Mouse (Mus musculus): ENCODE results near the gene Cdk17. TPM values are rescaled to one million over a fixed set of nuclear protein-coding genes. Genes with fewer than 3 reads are reported as not detected.
A peak's percentile ranks its signal among the peaks of the same experiment; 100 is the strongest.

The Cdk17 gene
- polyA plus RNA-seq, 1 experiment from 2014 or later, result 67.8 TPM

- Histone ChIP-seq H3K4me2 (ENCODE audit: low read length) (no peak overlapping the region), H3K36me3 (ENCODE audit: control insufficient read depth, insufficient read depth, low read length) (no peaks in the 10 kb centered on the region), H3K9me3 (ENCODE audit: control insufficient read depth, low read length) (no peaks in the 10 kb centered on the region), H3K4me3 (replicated peaks; ENCODE audit: low read depth, low read length) (no peak overlapping the region), H3K27ac (replicated peaks; ENCODE audit: low read depth, low read length) (no peak overlapping the region), H3K9ac (replicated peaks; ENCODE audit: low read length) (no peak overlapping the region), H3K4me1 (ENCODE audit: control insufficient read depth, insufficient read depth, low read length) (no peaks in the 10 kb centered on the region), H3K27me3 (ENCODE audit: control insufficient read depth, insufficient read depth, low read length) (no peaks in the 10 kb centered on the region)
- ATAC-seq (ENCODE audit: low FRiP score, low TSS enrichment) (no peak), DNase-seq (no peak)
- 90% methylated on average over 9 of the region's 9 CpGs for WGBS
Measured at GRCm38 (mm10) chr10:93131865-93132566, 28.7 kb upstream of the Cdk17 start.

DNA sequence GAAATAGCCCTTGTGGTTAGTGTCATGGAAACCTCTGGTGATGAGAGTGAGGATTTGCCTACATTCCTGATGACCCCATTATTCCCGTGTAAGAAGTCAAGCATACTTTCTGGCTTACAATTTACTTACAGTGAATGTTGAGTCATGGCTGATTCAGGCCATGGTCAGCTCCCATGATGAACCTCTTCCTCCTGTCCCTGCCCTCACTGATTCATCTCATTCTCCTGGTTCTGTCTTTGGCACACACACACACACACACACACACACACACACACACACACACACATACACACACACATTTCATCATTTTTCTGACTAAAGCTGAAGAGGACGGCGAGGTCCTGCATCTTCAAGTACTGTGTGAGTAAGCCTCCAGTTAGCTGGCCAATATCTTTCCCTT lies 21.9 kb upstream of the Cdk17 start:
- Histone ChIP-seq H3K27me3 (ENCODE audit: control insufficient read depth, insufficient read depth, low read length) (no peaks in the 10 kb centered on the region), H3K27ac (replicated peaks; ENCODE audit: low read depth, low read length) (no peak overlapping the region), H3K4me1 (ENCODE audit: control insufficient read depth, insufficient read depth, low read length) (0 out of 2 replicates have a peak, but pooled peaks cover 5% of the 10 kb centered on the region), H3K36me3 (ENCODE audit: control insufficient read depth, insufficient read depth, low read length) (no peaks in the 10 kb centered on the region), H3K4me2 (ENCODE audit: low read length) (no peak overlapping the region), H3K9me3 (ENCODE audit: control insufficient read depth, low read length) (no peaks in the 10 kb centered on the region), H3K9ac (replicated peaks; ENCODE audit: low read length) (no peak overlapping the region), H3K4me3 (replicated peaks; ENCODE audit: low read depth, low read length) (no peak overlapping the region)
- WGBS, result 85% methylated on average over 3 of the region's 3 CpGs
- DNase-seq (no peak), ATAC-seq (ENCODE audit: low FRiP score, low TSS enrichment) (no peak)

- Histone ChIP-seq H3K4me2 (ENCODE audit: low read length) (no peak overlapping the region), H3K9ac (replicated peaks; ENCODE audit: low read length) (no peak overlapping the region), H3K27me3 (ENCODE audit: control insufficient read depth, insufficient read depth, low read length) (no peaks in the 10 kb centered on the region), H3K9me3 (ENCODE audit: control insufficient read depth, low read length) (no peaks in the 10 kb centered on the region), H3K4me1 (ENCODE audit: control insufficient read depth, insufficient read depth, low read length) (0 out of 2 replicates have a peak, but pooled peaks cover 6% of the 10 kb centered on the region), H3K36me3 (ENCODE audit: control insufficient read depth, insufficient read depth, low read length) (no peaks in the 10 kb centered on the region), H3K27ac (replicated peaks; ENCODE audit: low read depth, low read length) (no peak overlapping the region), H3K4me3 (replicated peaks; ENCODE audit: low read depth, low read length) (no peak overlapping the region)
- no peak for DNase-seq
- no peak for ATAC-seq (ENCODE audit: low FRiP score, low TSS enrichment)
- WGBS, result 61% methylated on average over 4 of the region's 4 CpGs
Measured at GRCm38 (mm10) chr10:93140778-93141177, 19.9 kb upstream of the Cdk17 start.

DNA sequence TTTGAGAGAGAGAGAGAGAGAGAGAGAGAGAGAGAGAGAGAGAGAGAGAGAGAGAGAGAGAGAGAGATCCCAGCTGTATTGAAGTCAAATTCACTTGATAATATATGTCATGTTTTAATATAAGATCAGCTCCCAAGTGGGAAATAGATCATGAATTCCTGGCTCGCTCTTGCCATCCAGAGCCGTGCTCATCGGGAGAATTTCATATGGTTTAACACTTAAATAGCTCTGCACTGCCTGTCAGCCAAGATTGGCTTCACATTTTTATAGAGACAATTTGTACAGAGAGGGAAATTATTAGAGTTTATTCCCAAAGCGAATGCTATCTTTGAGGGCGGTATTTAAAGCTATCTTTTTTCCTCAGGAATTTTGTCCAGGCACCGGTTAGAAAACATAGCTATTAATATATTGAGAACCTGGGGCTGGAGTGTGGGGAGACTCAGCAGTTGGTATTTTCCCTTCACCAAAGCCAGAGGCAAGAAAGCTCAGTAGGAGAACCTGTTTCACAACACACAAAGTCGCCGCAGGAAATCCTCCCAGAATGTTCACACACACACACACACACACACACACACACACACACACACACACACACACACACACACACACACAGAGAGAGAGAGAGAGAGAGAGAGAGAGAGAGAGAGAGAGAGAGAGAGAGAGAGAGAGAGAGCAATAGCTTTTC lies 17.9 kb upstream of the Cdk17 start:
- WGBS, result 43% methylated on average over 8 of the region's 8 CpGs
- no peak for ATAC-seq (ENCODE audit: low FRiP score, low TSS enrichment)
- Histone ChIP-seq H3K4me3 (replicated peaks; ENCODE audit: low read depth, low read length) (no peak overlapping the region), H3K9ac (replicated peaks; ENCODE audit: low read length) (no peak overlapping the region), H3K27me3 (ENCODE audit: control insufficient read depth, insufficient read depth, low read length) (no peaks in the 10 kb centered on the region), H3K36me3 (ENCODE audit: control insufficient read depth, insufficient read depth, low read length) (no peaks in the 10 kb centered on the region), H3K27ac (replicated peaks; ENCODE audit: low read depth, low read length) (no peak overlapping the region), H3K9me3 (ENCODE audit: control insufficient read depth, low read length) (no peaks in the 10 kb centered on the region), H3K4me1 (ENCODE audit: control insufficient read depth, insufficient read depth, low read length) (0 out of 2 replicates have a peak, but pooled peaks cover 6% of the 10 kb centered on the region), H3K4me2 (ENCODE audit: low read length) (peak overlapping the region; percentile 37)
- DNase-seq, result peak; percentile 43

- H3K27ac ChIP-seq (replicated peaks; ENCODE audit: low read depth, low read length), result no peak overlapping the region
- WGBS, result 25% methylated on average over 18 of the region's 18 CpGs
- H3K4me1 ChIP-seq (ENCODE audit: control insufficient read depth, insufficient read depth, low read length), result 0 out of 2 replicates have a peak, but pooled peaks cover 6% of the 10 kb centered on the region
- peak overlapping the region; percentile 37 for H3K4me2 ChIP-seq (ENCODE audit: low read length)
- ATAC-seq (ENCODE audit: low FRiP score, low TSS enrichment) (no peak), DNase-seq (peak; percentile 31)
- H3K36me3 ChIP-seq (ENCODE audit: control insufficient read depth, insufficient read depth, low read length), result no peaks in the 10 kb centered on the region
- H3K4me3 ChIP-seq (replicated peaks; ENCODE audit: low read depth, low read length), result 0 out of 2 replicates have a peak overlapping the region, but pooled peaks have one; percentile 8
- no peaks in the 10 kb centered on the region for H3K27me3 ChIP-seq (ENCODE audit: control insufficient read depth, insufficient read depth, low read length)
- no peaks in the 10 kb centered on the region for H3K9me3 ChIP-seq (ENCODE audit: control insufficient read depth, low read length)
- no peak overlapping the region for H3K9ac ChIP-seq (replicated peaks; ENCODE audit: low read length)
Measured at GRCm38 (mm10) chr10:93143285-93143985, 17.2 kb upstream of the Cdk17 start.

GRCm38 (mm10) chr10:93143986-93144314 lies 16.7 kb upstream of the Cdk17 start:
- WGBS, result 80% methylated on average over 6 of the region's 6 CpGs
- ATAC-seq (ENCODE audit: low FRiP score, low TSS enrichment) (no peak), DNase-seq (no peak)
- H3K36me3 ChIP-seq (ENCODE audit: control insufficient read depth, insufficient read depth, low read length), result no peaks in the 10 kb centered on the region
- H3K4me3 ChIP-seq (replicated peaks; ENCODE audit: low read depth, low read length), result no peak overlapping the region
- H3K4me1 ChIP-seq (ENCODE audit: control insufficient read depth, insufficient read depth, low read length), result 0 out of 2 replicates have a peak, but pooled peaks cover 6% of the 10 kb centered on the region
- no peak overlapping the region for H3K4me2 ChIP-seq (ENCODE audit: low read length)
- H3K9me3 ChIP-seq (ENCODE audit: control insufficient read depth, low read length), result no peaks in the 10 kb centered on the region
- no peak overlapping the region for H3K27ac ChIP-seq (replicated peaks; ENCODE audit: low read depth, low read length)
- no peak overlapping the region for H3K9ac ChIP-seq (replicated peaks; ENCODE audit: low read length)
- no peaks in the 10 kb centered on the region for H3K27me3 ChIP-seq (ENCODE audit: control insufficient read depth, insufficient read depth, low read length)

DNA sequence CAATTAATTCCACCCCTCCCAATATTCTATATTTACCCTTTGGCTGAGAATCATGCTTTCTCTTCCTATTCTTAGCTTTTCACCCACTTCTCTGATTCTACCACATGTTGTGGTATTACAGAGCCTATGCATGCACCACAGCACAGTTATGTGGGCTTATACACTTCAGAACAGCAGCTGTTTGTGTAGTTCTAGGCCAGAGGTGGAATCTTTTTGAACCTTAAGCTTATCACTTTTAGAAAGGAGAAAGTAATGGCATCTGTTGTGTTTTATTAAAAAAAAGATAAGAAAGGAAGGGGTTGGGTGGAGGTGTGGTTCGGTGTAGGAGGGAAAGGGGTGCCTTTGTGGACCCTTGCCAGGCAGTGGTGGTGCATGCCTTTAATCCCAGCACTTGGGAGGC lies 16.1 kb upstream of the Cdk17 start:
- H3K9ac ChIP-seq (replicated peaks; ENCODE audit: low read length), result no peak overlapping the region
- 89% methylated on average over 1 of the region's 1 CpGs for WGBS

DNA sequence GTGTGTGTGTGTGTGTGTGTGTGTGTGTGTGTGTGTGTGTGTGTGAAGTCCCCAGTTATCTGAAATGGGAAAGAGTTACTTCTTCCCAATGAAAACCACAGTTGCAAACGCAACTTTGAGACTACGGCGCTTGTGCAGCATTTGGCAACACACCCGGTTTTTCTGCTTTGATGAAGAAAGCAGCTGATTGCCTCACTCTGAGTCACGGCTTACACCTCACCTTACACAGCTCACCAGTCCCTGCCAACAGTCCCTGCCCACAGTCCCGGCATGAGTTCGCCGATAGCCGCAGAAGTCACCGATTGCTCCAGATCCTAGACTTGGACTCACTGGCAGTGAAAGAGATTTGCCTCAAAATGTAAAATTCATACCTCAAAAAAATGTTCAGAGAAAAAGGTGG lies 15.6 kb upstream of the Cdk17 start:
- Histone ChIP-seq H3K27me3 (ENCODE audit: control insufficient read depth, insufficient read depth, low read length) (no peaks in the 10 kb centered on the region), H3K4me2 (ENCODE audit: low read length) (no peak overlapping the region), H3K4me1 (ENCODE audit: control insufficient read depth, insufficient read depth, low read length) (0 out of 2 replicates have a peak, but pooled peaks cover 6% of the 10 kb centered on the region), H3K9me3 (ENCODE audit: control insufficient read depth, low read length) (no peaks in the 10 kb centered on the region), H3K36me3 (ENCODE audit: control insufficient read depth, insufficient read depth, low read length) (no peaks in the 10 kb centered on the region), H3K4me3 (replicated peaks; ENCODE audit: low read depth, low read length) (no peak overlapping the region), H3K9ac (replicated peaks; ENCODE audit: low read length) (no peak overlapping the region), H3K27ac (replicated peaks; ENCODE audit: low read depth, low read length) (no peak overlapping the region)
- 91% methylated on average over 10 of the region's 10 CpGs for WGBS
- ATAC-seq (ENCODE audit: low FRiP score, low TSS enrichment) (no peak), DNase-seq (no peak)

More for the DNA sequence above, 16.1 kb upstream of the Cdk17 start:
- ATAC-seq (ENCODE audit: low FRiP score, low TSS enrichment), result no peak
- 0 out of 2 replicates have a peak, but pooled peaks cover 6% of the 10 kb centered on the region for H3K4me1 ChIP-seq (ENCODE audit: control insufficient read depth, insufficient read depth, low read length)
- H3K36me3 ChIP-seq (ENCODE audit: control insufficient read depth, insufficient read depth, low read length), result no peaks in the 10 kb centered on the region
- no peak overlapping the region for H3K27ac ChIP-seq (replicated peaks; ENCODE audit: low read depth, low read length)
- no peak overlapping the region for H3K4me3 ChIP-seq (replicated peaks; ENCODE audit: low read depth, low read length)
- no peak overlapping the region for H3K4me2 ChIP-seq (ENCODE audit: low read length)
- no peak for DNase-seq
- no peaks in the 10 kb centered on the region for H3K27me3 ChIP-seq (ENCODE audit: control insufficient read depth, insufficient read depth, low read length)
- no peaks in the 10 kb centered on the region for H3K9me3 ChIP-seq (ENCODE audit: control insufficient read depth, low read length)
